ENCODE assay signal across 17 mouse cellular contexts in genomic region chr6:134499089-134499488, GRCm38 (mm10).
"Had no signal": no experiment of that assay in that cellular context is flagged by ENCODE, and none has a peak within 500 bp of the region (broad histone marks: within the 10 kb centered on the region; RNA-seq: fewer than 3 reads in every experiment).

No protein-coding gene starts in this region.

- H3K4me3 ChIP-seq: hindbrain, embryonic 15.5 days; left cerebral cortex, adult 2 months; liver, embryonic 13.5 days; midbrain, embryonic 12.5 days; midbrain, embryonic 15.5 days; neural tube, embryonic 12.5 days; neural tube, embryonic 15.5 days had no signal

- H3K4me2 ChIP-seq: hindbrain, embryonic 15.5 days; liver, embryonic 13.5 days; midbrain, embryonic 12.5 days; midbrain, embryonic 15.5 days; neural tube, embryonic 12.5 days; neural tube, embryonic 15.5 days had no signal

- DNase-seq: layer of hippocampus, postnatal 36 days; liver, embryonic 13.5 days; right cerebral cortex, adult 18-20 months; right cerebral cortex, postnatal 14 days; right cerebral cortex, postnatal 4 days; thymus, adult 2 months; thymus, postnatal 14 days; thymus, postnatal 4 days had no signal

- H3K27ac ChIP-seq: hindbrain, embryonic 15.5 days; left cerebral cortex, adult 2 months; liver, embryonic 13.5 days; macrophage; midbrain, embryonic 12.5 days; midbrain, embryonic 15.5 days; neural tube, embryonic 12.5 days; neural tube, embryonic 15.5 days; stomach, postnatal 0 days had no signal

- H3K27me3 ChIP-seq: hindbrain, embryonic 15.5 days; liver, embryonic 13.5 days; midbrain, embryonic 12.5 days; midbrain, embryonic 15.5 days; neural tube, embryonic 12.5 days; neural tube, embryonic 15.5 days had no signal

- ATAC-seq: intestine, postnatal 0 days; midbrain, embryonic 15.5 days had no signal

- H3K9ac ChIP-seq: hindbrain, embryonic 15.5 days; liver, embryonic 13.5 days; midbrain, embryonic 12.5 days; midbrain, embryonic 15.5 days; neural tube, embryonic 12.5 days; neural tube, embryonic 15.5 days had no signal

- H3K9me3 ChIP-seq: hindbrain, embryonic 15.5 days; liver, embryonic 13.5 days; midbrain, embryonic 12.5 days; midbrain, embryonic 15.5 days; neural tube, embryonic 12.5 days; neural tube, embryonic 15.5 days had no signal
